ENCODE assay signal across 28 mouse cellular contexts in genomic region chr17:35497124-35497523, GRCm38 (mm10). TPM values are rescaled to one million over a fixed set of nuclear protein-coding genes. Genes with fewer than 3 reads are reported as not detected.
DNase-seq lines count a peak whose midpoint lies in the region; ATAC-seq lines count a peak whose summit lies in the region.
"Had no signal": no experiment of that assay in that cellular context is flagged by ENCODE, and none has a peak within 500 bp of the region (broad histone marks: within the 10 kb centered on the region; RNA-seq: fewer than 3 reads in every experiment).

No protein-coding gene starts in this region.

- H3K9ac ChIP-seq in midbrain, embryonic 11.5 days (ENCODE audit: low read length), result no peak overlapping the region
- H3K9ac ChIP-seq in midbrain, embryonic 15.5 days, result no peak overlapping the region
- H3K9ac ChIP-seq: embryonic facial prominence, embryonic 12.5 days; forebrain, embryonic 13.5 days; forebrain, embryonic 15.5 days; forebrain, postnatal 0 days had no signal

- no peaks in the 10 kb centered on the region for H3K36me3 ChIP-seq in midbrain, embryonic 11.5 days (ENCODE audit: control insufficient read depth, insufficient read depth, low read length)
- no peaks in the 10 kb centered on the region for H3K36me3 ChIP-seq in midbrain, embryonic 15.5 days (replicated peaks)
- H3K36me3 ChIP-seq: embryonic facial prominence, embryonic 10.5 days; embryonic facial prominence, embryonic 12.5 days; forebrain, embryonic 15.5 days; G1E had no signal

- peak; percentile 33 for DNase-seq in midbrain, embryonic 11.5 days (ENCODE audit: low spot score, missing footprints)
- peak; percentile 68 for DNase-seq in R1 (ENCODE audit: low read depth, low spot score)
- DNase-seq in heart, postnatal 4 days, result no peak
- DNase-seq in heart, postnatal 25 days (ENCODE audit: low spot score), result no peak
- DNase-seq: adrenal gland, adult 8-10 months; adrenal gland, postnatal 14 days; adrenal gland, postnatal 36 days; B cell, adult 2 months; cerebellum, adult 11-12 months; cerebellum, adult 2 months; cerebellum, adult 9-10 months; cerebellum, postnatal 10 days; cerebellum, postnatal 25 days; forebrain, postnatal 0 days had no signal

- intact Hi-C loops in heart, postnatal 25 days (cut with DNase I), result no loop called here

- H3K4me1 ChIP-seq in midbrain, embryonic 11.5 days (ENCODE audit: control insufficient read depth, insufficient read depth, low read length), result no peaks in the 10 kb centered on the region
- no peaks in the 10 kb centered on the region for H3K4me1 ChIP-seq in midbrain, embryonic 15.5 days
- H3K4me1 ChIP-seq: forebrain, embryonic 13.5 days; forebrain, embryonic 15.5 days had no signal

- no peaks in the 10 kb centered on the region for H3K9me3 ChIP-seq in midbrain, embryonic 11.5 days (ENCODE audit: control insufficient read depth, low read length)
- no peaks in the 10 kb centered on the region for H3K9me3 ChIP-seq in midbrain, embryonic 15.5 days
- H3K9me3 ChIP-seq: embryonic facial prominence, embryonic 10.5 days; embryonic facial prominence, embryonic 12.5 days; forebrain, embryonic 13.5 days; forebrain, embryonic 15.5 days; G1E had no signal

- no peak overlapping the region for H3K4me2 ChIP-seq in midbrain, embryonic 11.5 days
- H3K4me2 ChIP-seq in midbrain, embryonic 15.5 days, result no peak overlapping the region
- H3K4me2 ChIP-seq: embryonic facial prominence, embryonic 12.5 days; forebrain, embryonic 13.5 days; forebrain, embryonic 15.5 days had no signal

- no peak overlapping the region for H3K4me3 ChIP-seq in midbrain, embryonic 11.5 days (ENCODE audit: low read depth, low read length)
- no peak overlapping the region for H3K4me3 ChIP-seq in midbrain, embryonic 15.5 days
- H3K4me3 ChIP-seq: embryonic facial prominence, embryonic 10.5 days; embryonic facial prominence, embryonic 12.5 days; forebrain, embryonic 13.5 days; forebrain, embryonic 15.5 days had no signal

- WGBS in midbrain, embryonic 11.5 days, result 97% methylated on average over 7 of the region's 7 CpGs
- 95% methylated on average over 7 of the region's 7 CpGs for WGBS in midbrain, embryonic 15.5 days

- H3K27ac ChIP-seq in midbrain, embryonic 11.5 days (ENCODE audit: low read depth, low read length), result no peak overlapping the region
- H3K27ac ChIP-seq in midbrain, embryonic 15.5 days, result no peak overlapping the region
- H3K27ac ChIP-seq: embryonic facial prominence, embryonic 10.5 days; embryonic facial prominence, embryonic 12.5 days; forebrain, embryonic 13.5 days; forebrain, embryonic 15.5 days had no signal

- ATAC-seq in midbrain, embryonic 11.5 days (ENCODE audit: low FRiP score), result no peak
- ATAC-seq in midbrain, embryonic 15.5 days (replicated peaks), result no peak
- ATAC-seq: activated CD4-positive, CD25-positive, alpha-beta regulatory T cell, adult 4 months; CD4-positive, CD25-positive, alpha-beta regulatory T cell, adult 4 months; forebrain, embryonic 13.5 days; forebrain, embryonic 15.5 days; forebrain, postnatal 0 days; Patski had no signal

- H3K27me3 ChIP-seq in midbrain, embryonic 11.5 days (ENCODE audit: control insufficient read depth, insufficient read depth, low read length), result no peaks in the 10 kb centered on the region
- no peaks in the 10 kb centered on the region for H3K27me3 ChIP-seq in midbrain, embryonic 15.5 days (replicated peaks)
- H3K27me3 ChIP-seq: embryonic facial prominence, embryonic 12.5 days; forebrain, embryonic 13.5 days; forebrain, embryonic 15.5 days had no signal

RNA-seq across cellular contexts. Expression of gene Pou5f1, which starts 8.7 kb away (rescaled TPM):
- polyA plus RNA-seq in midbrain, embryonic 11.5 days (2014; fragmentation: Nextera tagmentation; extraction: Ambion mirVana), result not detected in 2 replicates
- 0.12 TPM in 1 of 2 replicates, not detected in the other for polyA plus RNA-seq in midbrain, embryonic 15.5 days (2015; fragmentation: Nextera tagmentation; extraction: Ambion mirVana)
- total RNA-seq in heart, postnatal 4 days (2021), result not detected
- not detected for total RNA-seq in heart, postnatal 25 days (2021)
- total RNA-seq: forebrain, postnatal 0 days had no signal
- polyA plus RNA-seq: cerebellum, adult 2 months; cortical plate, adult 2 months; embryonic facial prominence, embryonic 10.5 days; embryonic facial prominence, embryonic 12.5 days; embryonic facial prominence, embryonic 14.5 days; forebrain, embryonic 11.5 days; forebrain, embryonic 13.5 days; forebrain, embryonic 15.5 days; forebrain, postnatal 0 days; G1E; Patski had no signal

RNA-seq across cellular contexts. Expression of gene Tcf19, which starts 19.5 kb away (rescaled TPM):
- polyA plus RNA-seq in midbrain, embryonic 11.5 days (2014; fragmentation: Nextera tagmentation; extraction: Ambion mirVana), result 56.7 and 57.7 TPM in 2 replicates
- 10.8 and 13.1 TPM in 2 replicates for polyA plus RNA-seq in midbrain, embryonic 15.5 days (2015; fragmentation: Nextera tagmentation; extraction: Ambion mirVana)
- 10 to 100 TPM; 41.1 to 44.2 TPM for total RNA-seq in heart, postnatal 4 days (2021)
- total RNA-seq in heart, postnatal 25 days (2021), result 1 to 10 TPM; 3.1 to 3.5 TPM

RNA-seq across cellular contexts. Expression of gene Cchcr1, which starts 19.8 kb away (rescaled TPM):
- polyA plus RNA-seq in midbrain, embryonic 11.5 days (2014; fragmentation: Nextera tagmentation; extraction: Ambion mirVana), result 8.9 and 10.8 TPM in 2 replicates
- polyA plus RNA-seq in midbrain, embryonic 15.5 days (2015; fragmentation: Nextera tagmentation; extraction: Ambion mirVana), result 3.5 and 3.7 TPM in 2 replicates
- total RNA-seq in heart, postnatal 4 days (2021), result 10 to 100 TPM; 11.0 to 12.5 TPM
- 1 to 10 TPM; 2.2 to 2.8 TPM for total RNA-seq in heart, postnatal 25 days (2021)

RNA-seq across cellular contexts. Expression of gene H2-Q10, which starts 27.2 kb away (rescaled TPM):
- 0.11 and 0.12 TPM in 2 replicates for polyA plus RNA-seq in midbrain, embryonic 11.5 days (2014; fragmentation: Nextera tagmentation; extraction: Ambion mirVana)
- polyA plus RNA-seq in midbrain, embryonic 15.5 days (2015; fragmentation: Nextera tagmentation; extraction: Ambion mirVana), result 0.26 and 1.6 TPM in 2 replicates
- total RNA-seq in heart, postnatal 4 days (2021), result under 1 TPM; 0.19 to 0.36 TPM
- under 1 TPM; 0.13 to 0.14 TPM for total RNA-seq in heart, postnatal 25 days (2021)
- polyA plus RNA-seq: forebrain, embryonic 13.5 days; G1E had no signal

RNA-seq across cellular contexts. Expression of gene Psors1c2, which starts 35.9 kb away (rescaled TPM):
- 0.22 and 0.46 TPM in 2 replicates for polyA plus RNA-seq in midbrain, embryonic 11.5 days (2014; fragmentation: Nextera tagmentation; extraction: Ambion mirVana)
- 0.56 and 0.96 TPM in 2 replicates for polyA plus RNA-seq in midbrain, embryonic 15.5 days (2015; fragmentation: Nextera tagmentation; extraction: Ambion mirVana)
- total RNA-seq in heart, postnatal 4 days (2021), result not detected
- not detected for total RNA-seq in heart, postnatal 25 days (2021)
- total RNA-seq: adrenal gland, adult 18-20 months; adrenal gland, adult 8-10 months; adrenal gland, postnatal 14 days; adrenal gland, postnatal 36 days; CH12.LX had no signal
- polyA plus RNA-seq: activated CD4-positive, CD25-positive, alpha-beta regulatory T cell, adult 4 months; cerebellum, adult 2 months had no signal

Comparison
In these comparisons a context has a peak if more than half of its experiments do, and no peak if none do; other contexts are left out.
1. RNA of gene Tcf19, which starts 19.5 kb away (total RNA-seq): 41.1 to 44.2 TPM in heart, postnatal 4 days; 3.1 to 3.5 TPM in heart, postnatal 25 days; every median in the first group is over 4 times any median in the second.
2. DNase-seq: peak in midbrain, embryonic 11.5 days (single experiment) and R1 (single experiment); none in heart, postnatal 4 days (single experiment) and heart, postnatal 25 days (single experiment).